Mouse (Mus musculus) kidney, postnatal 0 days (tissue): ENCODE data around the gene Pecam1. TPM values are rescaled to one million over a fixed set of nuclear protein-coding genes. Genes with fewer than 3 reads are reported as not detected.

Source experiments
- ATAC-seq: fragments of 200-750 bp; cut with Nextera tagmentation; replicated peaks from 2 replicates; pipeline ENCODE4 v1.8.0; 2017; ENCODE audit warnings: low read depth, moderate number of reproducible peaks, moderate TSS enrichment, moderate library complexity; ENCODE audit not compliant: low FRiP score
- DNase-seq: peaks from one replicate; pipeline ENCODE4 v3.0.0-alpha.2; 2016; ENCODE audit warnings: low spot score
- H3K27ac ChIP-seq: fragments of 300-500 bp; sonication (generic); 2 replicates; pipeline ENCODE4 v1.5.1; 2014; ENCODE audit warnings: mild to moderate bottlenecking
- H3K27me3 ChIP-seq: fragments of 300-500 bp; sonication (generic); 2 replicates; pipeline ENCODE4 v1.6.1; 2014; ENCODE audit warnings: low read length, mixed read lengths; ENCODE audit not compliant: insufficient read depth
- H3K36me3 ChIP-seq: fragments of 300-500 bp; sonication (generic); 2 replicates; pipeline ENCODE4 v1.6.1; 2014; ENCODE audit warnings: low read length, mixed read lengths; ENCODE audit not compliant: insufficient read depth
- H3K4me1 ChIP-seq: fragments of 300-500 bp; sonication (generic); replicated peaks from 2 replicates; pipeline ENCODE4 v1.6.1; 2014; ENCODE audit warnings: antibody characterized with exemption, low read length, mixed read lengths; ENCODE audit not compliant: insufficient read depth
- H3K4me2 ChIP-seq: fragments of 300-500 bp; sonication (generic); 2 replicates; pipeline ENCODE4 v1.6.1; 2014; ENCODE audit warnings: mild to moderate bottlenecking, low read length, moderate library complexity, mixed read lengths
- H3K4me3 ChIP-seq: fragments of 300-500 bp; sonication (generic); replicated peaks from 2 replicates; pipeline ENCODE4 v1.5.1; 2014; ENCODE audit warnings: low read depth, low read length
- H3K9ac ChIP-seq: fragments of 300-500 bp; sonication (generic); 2 replicates; pipeline ENCODE4 v1.6.1; 2014; ENCODE audit warnings: low read depth, low read length
- H3K9me3 ChIP-seq: fragments of 300-500 bp; sonication (generic); replicated peaks from 2 replicates; pipeline ENCODE4 v1.6.1; 2016; ENCODE audit warnings: low read length, inconsistent platforms, mixed read lengths
- CTCF ChIP-seq: IDR thresholded peaks from 2 replicates; pipeline ENCODE4 v1.5.1; 2016; ENCODE audit warnings: antibody characterized with exemption, low read depth, mild to moderate bottlenecking, moderate library complexity
- WGBS: fragments of 180-500 bp; shearing (Covaris S2); extraction: QIAGEN DNeasy Blood & Tissue Kit; methylation state at CpG from one replicate; pipeline ENCODE4 v1.1.7; 2014; 5-methylcytosine and 5-hydroxymethylcytosine counted together
- polyA plus RNA-seq: library from polyadenylated mRNA; unstranded; fragments of >200 nt; fragmentation: Nextera tagmentation; extraction: Ambion mirVana; gene quantifications from 2 replicates; pipeline ENCODE4 v1.2.1, GENCODE M21; 2015

The Pecam1 gene
- polyA plus RNA-seq, 1 experiment from 2014 or later = 54.1 TPM

GRCm38 (mm10) chr11:106773061-106773460 is 22.6 kb upstream of the Pecam1 start:
- H3K4me3 ChIP-seq = no peak overlapping the region
- H3K9me3 ChIP-seq = no peaks in the 10 kb centered on the region
- no peak overlapping the region for H3K27ac ChIP-seq
- no peak overlapping the region for H3K4me2 ChIP-seq
- no peak overlapping the region for H3K9ac ChIP-seq
- no peak for DNase-seq
- ATAC-seq = no peak
- no peaks in the 10 kb centered on the region for H3K27me3 ChIP-seq
- no peaks in the 10 kb centered on the region for H3K4me1 ChIP-seq
- H3K36me3 ChIP-seq = peaks cover 53% of the 10 kb centered on the region
- 77% methylated on average over 9 of the region's 9 CpGs for WGBS
- no peak for TF ChIP-seq CTCF

- Histone ChIP-seq H3K4me3 (no peak overlapping the region), H3K9me3 (peaks cover 4% of the 10 kb centered on the region; the same call in 1 of the 2 replicates), H3K27ac (no peak overlapping the region), H3K9ac (no peak overlapping the region), H3K36me3 (peaks cover 59% of the 10 kb centered on the region), H3K27me3 (no peaks in the 10 kb centered on the region), H3K4me2 (no peak overlapping the region), H3K4me1 (no peaks in the 10 kb centered on the region)
- DNase-seq = no peak
- TF ChIP-seq CTCF = peak; percentile 75
- ATAC-seq = no peak
- 93% methylated on average over 9 of the region's 9 CpGs for WGBS
Measured at GRCm38 (mm10) chr11:106770195-106770974, 20.0 kb upstream of the Pecam1 start.

GRCm38 (mm10) chr11:106767516-106767915 is 17.1 kb upstream of the Pecam1 start:
- Histone ChIP-seq H3K27me3 (no peaks in the 10 kb centered on the region), H3K27ac (no peak overlapping the region), H3K9me3 (peaks cover 4% of the 10 kb centered on the region; the same call in 1 of the 2 replicates), H3K4me3 (no peak overlapping the region), H3K4me2 (no peak overlapping the region), H3K9ac (no peak overlapping the region), H3K36me3 (peaks cover 38% of the 10 kb centered on the region), H3K4me1 (peaks cover 7% of the 10 kb centered on the region)
- no peak for DNase-seq
- 95% methylated on average over 4 of the region's 4 CpGs for WGBS
- TF ChIP-seq CTCF = no peak
- ATAC-seq = no peak

DNA sequence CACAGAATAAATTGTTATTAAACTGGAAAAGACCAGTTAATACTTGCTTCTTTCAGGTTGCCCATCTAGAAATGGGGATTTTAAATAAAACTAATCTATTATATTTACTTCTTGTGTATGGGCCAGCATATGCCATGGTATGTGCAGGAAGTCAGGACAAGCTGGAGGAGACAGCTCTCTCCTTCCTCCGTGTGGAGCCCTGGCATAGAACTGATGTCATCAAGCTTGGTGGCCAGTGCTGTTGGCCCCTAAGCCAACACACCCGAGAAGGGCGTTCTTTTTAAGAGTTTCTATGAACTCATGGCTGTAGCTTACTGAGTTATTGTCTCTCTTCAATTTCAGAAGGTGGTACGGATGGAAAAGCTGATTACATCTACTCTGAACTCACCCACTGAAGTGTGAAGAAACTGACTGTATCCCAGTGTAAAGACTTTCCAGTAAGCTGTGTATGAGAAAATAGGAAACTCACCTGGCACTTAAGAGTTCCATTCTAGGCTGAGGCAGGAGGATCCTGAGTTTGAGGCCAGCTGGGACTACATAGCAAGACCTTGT is 16.3 kb upstream of the Pecam1 start:
- H3K27ac ChIP-seq = no peak overlapping the region
- ATAC-seq (no peak), DNase-seq (no peak)
- peaks cover 33% of the 10 kb centered on the region for H3K36me3 ChIP-seq
- H3K9me3 ChIP-seq = peaks cover 4% of the 10 kb centered on the region; the same call in 1 of the 2 replicates
- H3K27me3 ChIP-seq = no peaks in the 10 kb centered on the region
- no peak overlapping the region for H3K4me3 ChIP-seq
- no peak for TF ChIP-seq CTCF
- H3K9ac ChIP-seq = no peak overlapping the region
- WGBS = 81% methylated on average over 4 of the region's 4 CpGs
- no peak overlapping the region for H3K4me2 ChIP-seq
- H3K4me1 ChIP-seq = peaks cover 8% of the 10 kb centered on the region

DNA sequence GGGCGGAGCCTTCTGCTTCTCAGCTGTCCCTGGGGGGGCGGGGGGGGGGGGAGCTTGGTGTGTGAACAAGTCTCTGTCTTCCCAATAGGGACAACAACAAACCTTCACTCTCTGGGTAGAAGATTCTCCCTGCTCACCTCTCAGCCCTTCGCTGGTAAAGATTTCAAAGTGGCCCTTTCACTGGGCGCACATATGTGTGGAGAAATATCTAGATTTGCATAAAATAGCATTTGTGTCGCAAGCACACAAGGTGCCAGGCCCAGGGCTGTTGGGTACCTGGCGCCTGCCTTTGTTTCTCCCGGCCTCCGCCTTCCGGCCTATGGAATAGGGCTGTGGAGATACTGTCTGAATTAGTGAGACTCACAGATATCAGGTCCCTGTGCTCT is 12.4 kb upstream of the Pecam1 start:
- 68% methylated on average over 9 of the region's 9 CpGs for WGBS

DNA sequence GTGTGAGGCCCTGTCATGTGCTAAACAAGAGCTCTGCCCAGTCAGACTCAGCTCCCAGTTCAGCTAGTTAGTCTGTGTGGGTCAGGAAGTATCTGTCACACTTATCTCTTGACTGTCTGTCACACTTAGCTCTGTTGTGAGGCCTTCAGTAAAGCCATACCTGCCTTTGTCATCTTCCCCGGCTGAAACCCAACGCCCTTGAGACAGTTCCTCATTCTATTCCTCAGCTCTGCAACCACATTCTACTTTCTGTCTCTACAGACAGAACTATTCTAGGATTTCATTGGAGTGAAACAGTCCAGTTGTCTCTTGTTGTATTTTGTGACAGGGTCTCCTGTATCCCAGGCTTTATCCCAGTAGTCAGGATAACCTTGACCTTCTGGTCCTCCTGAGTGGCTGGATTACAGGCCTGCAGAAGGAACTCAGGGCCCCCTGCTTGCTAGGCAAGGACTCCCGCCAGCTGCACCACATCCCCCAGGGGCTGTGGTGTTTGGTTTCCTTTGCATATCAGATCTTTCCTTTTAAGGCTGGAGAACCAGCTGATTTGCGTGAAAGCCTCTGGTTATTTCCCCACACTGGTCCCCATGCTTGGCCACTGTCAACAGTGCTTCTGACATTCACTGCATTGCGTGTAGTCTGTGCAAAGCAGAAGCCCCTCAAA is 11.8 kb upstream of the Pecam1 start:
- Histone ChIP-seq H3K9ac (no peak overlapping the region), H3K27me3 (no peaks in the 10 kb centered on the region), H3K4me3 (no peak overlapping the region), H3K9me3 (no peaks in the 10 kb centered on the region), H3K36me3 (peaks cover 5% of the 10 kb centered on the region; the same call in 1 of the 2 replicates), H3K27ac (peak overlapping the region; percentile 83), H3K4me1 (peaks cover 8% of the 10 kb centered on the region), H3K4me2 (no peak overlapping the region)
- peak; percentile 90 for DNase-seq
- peak; percentile 73 for ATAC-seq
- TF ChIP-seq CTCF = peak; percentile 9; the same call in 1 of the 2 replicates
- WGBS = 14% methylated on average over 5 of the region's 5 CpGs

More for the DNA sequence above, 12.4 kb upstream of the Pecam1 start:
- Histone ChIP-seq H3K4me3 (no peak overlapping the region), H3K4me1 (peaks cover 8% of the 10 kb centered on the region), H3K9ac (no peak overlapping the region), H3K9me3 (peaks cover 2% of the 10 kb centered on the region; the same call in 1 of the 2 replicates), H3K36me3 (peaks cover 10% of the 10 kb centered on the region), H3K27me3 (no peaks in the 10 kb centered on the region), H3K4me2 (no peak overlapping the region), H3K27ac (peak overlapping the region; percentile 83)
- TF ChIP-seq CTCF = no peak
- ATAC-seq = no peak
- no peak for DNase-seq
